Mouse (Mus musculus): ENCODE data around the gene Ank2.

Ank2 gene

GRCm38 (mm10) chr3:127498742-127499400 lies at the start of gene Ank2:
Ank2 (minus strand) TSS chr3:127499350.
- DNase-seq = peak; percentile 55

- peak; percentile 54 for DNase-seq
Measured at GRCm38 (mm10) chr3:127547882-127548281, 48.7 kb upstream of the Ank2 start.

- DNase-seq = no peak
Measured at GRCm38 (mm10) chr3:127544610-127545121, 45.5 kb upstream of the Ank2 start.

GRCm38 (mm10) chr3:127543976-127544375 lies 44.8 kb upstream of the Ank2 start:
- no peak for DNase-seq

GRCm38 (mm10) chr3:127539193-127539592 lies 40.0 kb upstream of the Ank2 start:
- DNase-seq = no peak

- DNase-seq = no peak
Measured at GRCm38 (mm10) chr3:127530293-127530692, 31.1 kb upstream of the Ank2 start.

GRCm38 (mm10) chr3:127529824-127530223 lies 30.7 kb upstream of the Ank2 start:
- DNase-seq = no peak

- no peak for DNase-seq
Measured at GRCm38 (mm10) chr3:127529210-127529609, 30.1 kb upstream of the Ank2 start.

- DNase-seq = no peak
Measured at GRCm38 (mm10) chr3:127527465-127528034, 28.4 kb upstream of the Ank2 start.

GRCm38 (mm10) chr3:127525188-127525819 lies 26.2 kb upstream of the Ank2 start:
- DNase-seq = no peak

- DNase-seq = no peak
Measured at GRCm38 (mm10) chr3:127521156-127521555, 22.0 kb upstream of the Ank2 start.

- no peak for DNase-seq
Measured at GRCm38 (mm10) chr3:127520300-127520699, 21.1 kb upstream of the Ank2 start.

GRCm38 (mm10) chr3:127515251-127515650 lies 16.1 kb upstream of the Ank2 start:
- no peak for DNase-seq

- no peak for DNase-seq
Measured at GRCm38 (mm10) chr3:127513699-127514098, 14.5 kb upstream of the Ank2 start.

GRCm38 (mm10) chr3:127512794-127513335 lies 13.7 kb upstream of the Ank2 start:
- DNase-seq = no peak

GRCm38 (mm10) chr3:127511786-127512746 lies 12.9 kb upstream of the Ank2 start:
- DNase-seq = no peak

GRCm38 (mm10) chr3:127507878-127508783 lies 9.0 kb upstream of the Ank2 start:
- no peak for DNase-seq

GRCm38 (mm10) chr3:127498197-127498741 lies 881 bp downstream of the Ank2 start:
- peak; percentile 32 for DNase-seq

- no peak for DNase-seq
Measured at GRCm38 (mm10) chr3:127492663-127493062, 6.5 kb downstream of the Ank2 start.

GRCm38 (mm10) chr3:127487302-127487701 lies 11.8 kb downstream of the Ank2 start:
- DNase-seq = no peak

GRCm38 (mm10) chr3:127485174-127485573 lies 14.0 kb downstream of the Ank2 start:
- no peak for DNase-seq

Data from liver (tissue).